Mouse (Mus musculus): ENCODE results near the gene Slc35b4. TPM values are rescaled to one million over a fixed set of nuclear protein-coding genes. Genes with fewer than 3 reads are reported as not detected.

The Slc35b4 gene
- 1 to 10 TPM; 8.7 to 9.8 TPM for total RNA-seq (2021)

GRCm38 (mm10) chr6:34176864-34177247, at the start of gene Slc35b4:
Slc35b4 (minus strand) TSS chr6:34177111.
- intact Hi-C loops (cut with DNase I): loop anchor here (5.0 kb wide), 2 partner anchors 930 to 1115 kb away; partner anchors contain the start of genes Chchd3 and Exoc4
- DNase-seq (ENCODE audit: low spot score): peak; percentile 90

DNA sequence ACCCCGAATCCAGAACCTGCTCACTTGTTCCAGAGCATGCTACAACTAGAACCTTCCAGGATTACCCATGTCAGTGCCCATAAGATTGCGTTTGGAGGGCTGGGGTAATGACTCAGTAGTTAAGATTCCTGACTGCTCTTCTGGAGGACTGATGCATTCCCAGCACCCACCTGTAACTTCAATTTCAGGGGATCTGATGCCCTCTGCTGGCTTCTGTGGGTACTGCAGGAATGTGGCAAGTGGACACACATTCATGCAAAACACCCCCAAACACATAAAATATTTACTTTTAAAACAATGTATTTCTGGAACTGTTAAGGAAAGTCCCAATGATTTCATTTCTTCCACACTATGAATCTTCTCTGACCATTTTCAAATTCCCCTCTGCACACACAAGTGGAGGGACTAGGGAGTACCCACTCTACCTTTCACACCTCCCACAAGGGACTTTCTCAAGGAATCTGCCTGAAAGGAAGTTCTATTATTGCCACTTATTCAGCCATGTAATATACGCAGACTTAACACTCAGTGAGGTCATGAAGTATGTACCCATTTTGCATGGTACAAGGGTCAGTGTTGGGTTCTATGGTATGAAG, 48.2 kb upstream of the Slc35b4 start:
- DNase-seq (ENCODE audit: low spot score): no peak
- intact Hi-C loops (cut with DNase I): no loop called here

GRCm38 (mm10) chr6:34216450-34217319, 39.8 kb upstream of the Slc35b4 start:
- intact Hi-C loops (cut with DNase I): no loop called here
- no peak for DNase-seq (ENCODE audit: low spot score)

DNA sequence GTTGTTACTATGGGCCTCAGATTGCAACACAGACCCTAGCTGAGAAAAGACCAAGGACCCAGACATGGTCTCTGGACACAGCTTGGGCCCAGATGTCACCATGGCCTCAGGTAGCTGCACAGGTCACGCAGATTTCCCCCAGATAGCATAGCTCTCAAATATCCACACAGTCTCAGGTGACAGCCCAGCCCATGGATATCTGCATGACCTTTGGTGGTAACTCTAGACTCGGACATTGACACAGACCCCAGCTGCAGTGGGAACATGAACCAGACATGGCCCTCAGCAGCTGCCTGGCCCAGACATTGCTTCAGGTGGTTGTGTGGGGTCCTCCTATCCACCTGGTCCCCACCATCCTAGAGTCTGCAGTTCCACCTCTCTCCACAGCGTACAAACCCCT, 28.8 kb upstream of the Slc35b4 start:
- DNase-seq (ENCODE audit: low spot score): no peak
- intact Hi-C loops (cut with DNase I): loop anchor here (5.0 kb wide), 1 partner anchor 72 kb away; no protein-coding TSS in a partner anchor

- no peak for DNase-seq (ENCODE audit: low spot score)
- intact Hi-C loops (cut with DNase I): loop anchor here (5.0 kb wide), 1 partner anchor 72 kb away; no protein-coding TSS in a partner anchor
Measured at GRCm38 (mm10) chr6:34204971-34205572, 28.2 kb upstream of the Slc35b4 start.

DNA sequence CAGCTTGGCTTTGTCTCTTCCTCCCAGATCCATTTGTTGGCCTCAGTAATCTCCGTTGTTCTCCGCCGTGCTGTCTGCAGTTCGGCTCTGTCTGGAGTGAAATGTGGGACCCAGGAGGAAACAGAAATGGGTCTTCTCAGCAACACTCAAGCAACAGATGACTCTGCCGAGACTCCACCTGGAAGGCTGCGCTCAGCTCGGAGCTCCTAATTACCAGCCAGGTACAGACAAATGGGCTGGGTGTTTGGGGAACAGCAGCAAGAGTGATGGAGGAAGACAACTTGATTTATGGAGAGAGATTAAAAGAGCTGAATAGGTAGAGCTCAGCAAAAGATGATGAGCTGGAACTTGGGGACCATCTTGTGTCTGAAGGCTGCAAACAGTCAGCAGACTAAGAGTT, 26.6 kb upstream of the Slc35b4 start:
- intact Hi-C loops (cut with DNase I): no loop called here
- DNase-seq (ENCODE audit: low spot score): no peak

- intact Hi-C loops (cut with DNase I): no loop called here
- DNase-seq (ENCODE audit: low spot score): no peak
Measured at GRCm38 (mm10) chr6:34194981-34195380, 18.1 kb upstream of the Slc35b4 start.

- no peak for DNase-seq (ENCODE audit: low spot score)
- intact Hi-C loops (cut with DNase I): no loop called here
Measured at GRCm38 (mm10) chr6:34193708-34194475, 17.0 kb upstream of the Slc35b4 start.

DNA sequence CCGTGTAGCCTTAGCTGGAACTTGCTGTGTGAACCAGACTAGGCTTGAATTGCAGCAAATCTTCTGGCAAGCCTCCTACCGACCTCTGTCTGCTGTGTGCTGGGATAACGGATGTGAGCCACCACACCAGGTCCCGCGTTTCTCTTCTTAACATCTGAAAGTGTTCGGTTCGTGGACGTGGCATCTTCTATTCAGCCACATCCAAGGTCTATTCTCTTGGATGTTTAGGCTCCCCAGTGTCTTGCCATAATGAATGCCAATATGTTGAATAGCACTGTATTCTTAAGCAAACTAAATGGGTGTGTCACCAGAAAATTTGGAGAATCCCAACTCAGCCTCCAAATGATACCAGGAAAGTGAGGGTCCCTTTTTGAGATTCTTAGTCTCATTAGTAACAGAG, 14.5 kb upstream of the Slc35b4 start:
- DNase-seq (ENCODE audit: low spot score): no peak
- intact Hi-C loops (cut with DNase I): no loop called here

- intact Hi-C loops (cut with DNase I): no loop called here
- DNase-seq (ENCODE audit: low spot score): no peak
Measured at GRCm38 (mm10) chr6:34189494-34189893, 12.6 kb upstream of the Slc35b4 start.

DNA sequence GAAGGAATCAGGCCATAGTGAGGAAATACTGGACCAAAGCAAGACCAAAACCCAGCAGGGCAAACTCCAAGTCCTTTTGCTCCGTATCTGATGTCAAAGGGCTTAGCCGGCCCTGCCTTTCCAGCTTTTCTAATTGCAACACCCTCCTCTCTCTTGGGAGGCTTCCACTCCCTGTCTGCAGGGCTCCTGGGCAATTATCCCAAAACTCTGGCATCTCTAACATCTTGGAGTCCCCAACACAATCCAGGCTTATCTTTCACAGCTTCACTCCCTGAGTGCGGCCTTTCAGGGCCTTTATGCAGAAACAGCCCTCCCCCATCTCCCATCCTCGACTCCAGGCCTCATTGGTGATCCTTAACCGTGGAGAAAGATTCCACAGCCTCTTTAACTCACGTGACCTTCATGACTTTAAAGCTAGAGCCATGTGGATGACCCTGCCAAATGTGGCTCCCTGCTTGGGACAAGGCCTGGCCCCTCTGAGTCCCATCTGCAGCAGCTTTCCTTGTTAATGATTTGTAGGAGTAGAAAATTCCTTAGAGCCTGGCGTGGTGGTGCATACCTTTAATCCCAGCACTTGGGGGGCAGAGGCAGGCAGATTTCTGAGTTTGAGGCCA, 11.2 kb upstream of the Slc35b4 start:
- DNase-seq (ENCODE audit: low spot score): peak; percentile 6
- intact Hi-C loops (cut with DNase I): no loop called here

DNA sequence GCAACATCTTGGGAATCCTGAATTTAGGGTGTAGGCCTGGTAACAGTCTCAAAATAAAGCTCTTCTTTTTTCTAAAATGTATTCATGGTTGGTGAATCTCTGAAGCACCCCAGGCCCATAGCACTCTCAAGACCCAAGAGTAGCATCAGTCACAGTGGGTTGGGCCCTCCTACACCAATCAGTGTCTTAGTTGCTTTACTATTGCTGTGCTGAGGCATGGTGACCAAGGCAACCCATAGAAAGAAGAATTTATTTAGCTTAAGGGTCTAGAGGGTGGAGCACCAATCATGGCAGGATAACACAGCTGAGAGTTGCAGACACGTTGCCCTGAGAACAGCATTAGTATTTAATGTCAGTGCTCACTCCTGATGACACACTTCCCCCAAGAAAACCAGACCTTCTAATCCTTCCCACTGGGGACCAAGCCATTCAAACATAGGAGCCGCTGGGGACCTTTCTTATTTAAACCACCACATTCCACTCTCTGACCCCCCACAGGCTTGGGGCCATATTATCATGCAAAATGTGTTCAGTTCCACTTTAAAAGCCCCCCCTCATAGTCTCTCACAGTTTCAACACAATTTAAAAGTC, 10.5 kb upstream of the Slc35b4 start:
- intact Hi-C loops (cut with DNase I): no loop called here
- DNase-seq (ENCODE audit: low spot score): no peak

GRCm38 (mm10) chr6:34183326-34183725, 6.4 kb upstream of the Slc35b4 start:
- intact Hi-C loops (cut with DNase I): no loop called here
- no peak for DNase-seq (ENCODE audit: low spot score)

GRCm38 (mm10) chr6:34181961-34182360, 5.0 kb upstream of the Slc35b4 start:
- intact Hi-C loops (cut with DNase I): no loop called here
- no peak for DNase-seq (ENCODE audit: low spot score)

DNA sequence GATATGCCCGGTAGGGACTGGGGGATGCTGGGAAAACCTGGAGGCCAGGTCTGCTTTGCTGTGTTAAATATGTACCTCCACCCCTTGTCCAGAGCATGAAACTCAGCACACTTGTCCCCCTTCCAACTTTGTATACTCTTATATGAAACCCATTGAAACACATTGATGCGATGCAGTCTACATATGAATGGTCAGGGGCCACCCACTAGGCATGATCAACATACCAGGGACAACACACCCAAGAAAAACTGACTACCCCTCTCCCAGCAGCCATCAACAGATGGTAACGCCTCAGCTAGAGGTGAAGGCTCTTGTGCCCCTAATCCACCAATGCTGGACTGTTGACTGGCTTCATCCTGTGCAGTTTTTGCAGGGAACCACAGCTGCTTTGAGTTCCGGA, 3.0 kb upstream of the Slc35b4 start:
- no peak for DNase-seq (ENCODE audit: low spot score)
- intact Hi-C loops (cut with DNase I): loop anchor here (5.0 kb wide), 2 partner anchors 933 to 1118 kb away; partner anchors contain the start of genes Chchd3 and Exoc4

GRCm38 (mm10) chr6:34179007-34179406, 2.1 kb upstream of the Slc35b4 start:
- intact Hi-C loops (cut with DNase I): loop anchor here (5.0 kb wide), 2 partner anchors 932 to 1117 kb away; partner anchors contain the start of genes Chchd3 and Exoc4

DNA sequence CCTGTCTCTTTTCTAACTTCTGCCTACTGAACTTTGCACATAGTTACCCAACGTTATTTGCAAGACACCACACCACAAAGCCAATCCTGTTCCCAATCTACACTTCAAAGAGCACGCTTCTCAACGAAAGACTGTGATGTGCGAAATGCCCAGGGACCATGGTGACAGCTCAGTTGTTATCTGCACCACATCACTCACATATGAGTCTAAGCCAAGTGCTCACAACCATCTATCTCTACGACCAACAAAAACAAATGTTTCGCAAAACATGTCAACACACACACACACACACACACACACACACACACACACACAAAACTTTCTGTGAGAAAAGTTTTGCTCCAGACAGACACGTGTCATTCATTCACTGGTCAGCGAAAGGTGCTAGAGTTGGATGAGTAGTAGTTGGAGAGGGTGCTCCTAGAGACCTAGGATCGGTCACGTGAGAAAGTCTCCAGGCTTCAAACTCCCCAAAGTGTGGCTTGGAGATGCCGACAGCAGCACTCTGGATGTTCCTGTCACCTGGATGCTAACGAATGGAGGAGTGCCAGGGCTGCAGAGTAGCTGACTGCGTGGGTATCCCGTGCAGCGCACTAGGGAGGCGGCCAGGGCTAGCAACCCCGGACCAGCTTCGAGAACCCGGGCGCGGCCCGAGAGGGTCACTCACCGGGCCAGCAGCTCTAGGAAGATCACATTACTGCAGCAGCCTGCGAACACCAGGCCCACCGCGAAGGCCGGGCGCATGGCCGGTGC, 624 bp downstream of the Slc35b4 start:
- intact Hi-C loops (cut with DNase I): loop anchor here (5.0 kb wide), 2 partner anchors 929 to 1114 kb away; partner anchors contain the start of genes Chchd3 and Exoc4
- DNase-seq (ENCODE audit: low spot score): no peak

More at GRCm38 (mm10) chr6:34179007-34179406, 2.1 kb upstream of the Slc35b4 start:
- DNase-seq (ENCODE audit: low spot score): no peak

GRCm38 (mm10) chr6:34174715-34175114, 2.2 kb downstream of the Slc35b4 start:
- DNase-seq (ENCODE audit: low spot score): no peak
- intact Hi-C loops (cut with DNase I): loop anchor here (5.0 kb wide), 2 partner anchors 927 to 1112 kb away; partner anchors contain the start of genes Chchd3 and Exoc4
